In genomic region chr5:150597088-150597487, GRCm38 (mm10) we compare ENCODE assay signal across 8 mouse cellular contexts. TPM values are rescaled to one million over a fixed set of nuclear protein-coding genes. Genes with fewer than 3 reads are reported as not detected.
DNase-seq lines count a peak whose midpoint lies in the region; ATAC-seq and TF ChIP-seq lines count a peak whose summit lies in the region.
"Had no signal": no experiment of that assay in that cellular context is flagged by ENCODE, and none has a peak within 500 bp of the region (broad histone marks: within the 10 kb centered on the region; RNA-seq: fewer than 3 reads in every experiment).

Gene N4bp2l1 (minus strand): TSS chr5:150597188.

- no peak for TF ChIP-seq CTCF in bone marrow, adult 2 months (IDR thresholded peaks at IDR 0.05; ENCODE audit: control insufficient read depth, insufficient read depth, low read length)
- TF ChIP-seq CTCF in midbrain, postnatal 0 days (IDR thresholded peaks at IDR 0.05): no peak

- TF ChIP-seq POLR2A in bone marrow, adult 2 months (IDR thresholded peaks at IDR 0.05; ENCODE audit: borderline replicate concordance, control insufficient read depth, low read depth, low read length): no peak

- H3K27me3 ChIP-seq in midbrain, embryonic 15.5 days (replicated peaks): peaks cover 4% of the 10 kb centered on the region; the same call in 1 of the 2 replicates
- peaks cover 60% of the 10 kb centered on the region for H3K27me3 ChIP-seq in midbrain, embryonic 10.5 days (ENCODE audit: low read depth, poor library complexity, severe bottlenecking)
- H3K27me3 ChIP-seq in midbrain, postnatal 0 days (ENCODE audit: insufficient read depth, low read length): no peaks in the 10 kb centered on the region

- no peak within 1 kb of the TSS for H3K4me3 ChIP-seq in midbrain, embryonic 15.5 days
- H3K4me3 ChIP-seq in midbrain, embryonic 10.5 days: no peak within 1 kb of the TSS
- H3K4me3 ChIP-seq in bone marrow, adult 2 months (replicated peaks; ENCODE audit: control insufficient read depth, low read depth, low read length): no peak within 1 kb of the TSS
- no peak within 1 kb of the TSS for H3K4me3 ChIP-seq in midbrain, postnatal 0 days (ENCODE audit: low read depth, low read length)

- peaks cover 28% of the 10 kb centered on the region for H3K4me1 ChIP-seq in midbrain, embryonic 15.5 days
- peaks cover 42% of the 10 kb centered on the region for H3K4me1 ChIP-seq in midbrain, embryonic 10.5 days
- H3K4me1 ChIP-seq in bone marrow, adult 2 months (ENCODE audit: control insufficient read depth, insufficient read depth, low read length): peaks cover 9% of the 10 kb centered on the region; the same call in 1 of the 2 replicates
- peaks cover 12% of the 10 kb centered on the region; the same call in 1 of the 2 replicates for H3K4me1 ChIP-seq in midbrain, postnatal 0 days (ENCODE audit: insufficient read depth, low read length)

- H3K4me2 ChIP-seq in midbrain, embryonic 15.5 days: no peak within 1 kb of the TSS
- no peak within 1 kb of the TSS for H3K4me2 ChIP-seq in midbrain, postnatal 0 days (ENCODE audit: low read depth, low read length, poor library complexity, severe bottlenecking)

- no peak for ATAC-seq in midbrain, embryonic 15.5 days (replicated peaks)
- no peak for ATAC-seq in midbrain, postnatal 0 days (ENCODE audit: low FRiP score)
- ATAC-seq in frontal cortex, adult (ENCODE audit: low TSS enrichment): no peak

- DNase-seq in midbrain, embryonic 10.5 days (ENCODE audit: low spot score): no peak
- DNase-seq in layer of hippocampus, postnatal 14 days (ENCODE audit: low spot score in 2 of 2): no peak
- DNase-seq in midbrain, postnatal 0 days (ENCODE audit: low spot score): no peak
- no peak for DNase-seq in thymus, adult 18-20 months

- no peak within 1 kb of the TSS for H3K9ac ChIP-seq in midbrain, embryonic 15.5 days
- H3K9ac ChIP-seq in midbrain, postnatal 0 days (replicated peaks; ENCODE audit: low read length, poor library complexity, severe bottlenecking): no peak within 1 kb of the TSS

- no peak within 1 kb of the TSS for H3K27ac ChIP-seq in midbrain, embryonic 15.5 days
- H3K27ac ChIP-seq in midbrain, embryonic 10.5 days (replicated peaks): no peak within 1 kb of the TSS
- no peak within 1 kb of the TSS for H3K27ac ChIP-seq in bone marrow, adult 2 months (ENCODE audit: control insufficient read depth, insufficient read depth, low read depth, low read length, poor library complexity)
- H3K27ac ChIP-seq in midbrain, postnatal 0 days (ENCODE audit: low read depth, low read length): no peak within 1 kb of the TSS
- H3K27ac ChIP-seq: kidney, postnatal 0 days had no signal

- no peaks in the 10 kb centered on the region for H3K36me3 ChIP-seq in midbrain, embryonic 15.5 days (replicated peaks)
- no peaks in the 10 kb centered on the region for H3K36me3 ChIP-seq in midbrain, embryonic 10.5 days
- 0 out of 2 replicates have a peak, but pooled peaks cover 4% of the 10 kb centered on the region for H3K36me3 ChIP-seq in midbrain, postnatal 0 days (ENCODE audit: insufficient read depth, low read length)

- no peaks in the 10 kb centered on the region for H3K9me3 ChIP-seq in midbrain, embryonic 15.5 days
- H3K9me3 ChIP-seq in midbrain, embryonic 10.5 days (replicated peaks): no peaks in the 10 kb centered on the region
- H3K9me3 ChIP-seq in midbrain, postnatal 0 days (ENCODE audit: low read length): no peaks in the 10 kb centered on the region

- WGBS in midbrain, embryonic 15.5 days: 89% methylated on average over 7 of the region's 7 CpGs
- WGBS in midbrain, embryonic 10.5 days: 87% methylated on average over 7 of the region's 7 CpGs
- WGBS in bone marrow, adult 2 months: 89% methylated on average over 7 of the region's 7 CpGs
- WGBS in midbrain, postnatal 0 days: 85% methylated on average over 7 of the region's 7 CpGs

RNA-seq across cellular contexts. Expression of gene N4bp2l1, which starts in this region (rescaled TPM):
- polyA plus RNA-seq in midbrain, embryonic 15.5 days (2015; fragmentation: Nextera tagmentation; extraction: Ambion mirVana): 14.5 and 16.7 TPM in 2 replicates
- polyA plus RNA-seq in midbrain, embryonic 10.5 days (2016; fragmentation: Nextera tagmentation; extraction: Ambion mirVana): 1.9 and 2.5 TPM in 2 replicates
- 26.2 and 29.2 TPM in 2 replicates for polyA plus RNA-seq in bone marrow, adult 2 months (2011; ENCODE audit: insufficient read depth, insufficient read length, low replicate concordance, missing spikeins)
- 10 to 100 TPM; 34.3 to 42.6 TPM for total RNA-seq in layer of hippocampus, postnatal 14 days (2021)
- 16.8 and 20.5 TPM in 2 replicates for total RNA-seq in midbrain, postnatal 0 days (2014; rRNA removed)
- 38.0 and 40.1 TPM in 2 replicates for polyA plus RNA-seq in midbrain, postnatal 0 days (2015; fragmentation: Nextera tagmentation; extraction: Ambion mirVana)
